Mouse (Mus musculus): Measurements from ENCODE around the gene Nck2. TPM values are rescaled to one million over a fixed set of nuclear protein-coding genes. Genes with fewer than 3 reads are reported as not detected.

Gene Nck2
- polyA plus RNA-seq, 1 experiment from 2014 or later = 17.1 TPM

DNA sequence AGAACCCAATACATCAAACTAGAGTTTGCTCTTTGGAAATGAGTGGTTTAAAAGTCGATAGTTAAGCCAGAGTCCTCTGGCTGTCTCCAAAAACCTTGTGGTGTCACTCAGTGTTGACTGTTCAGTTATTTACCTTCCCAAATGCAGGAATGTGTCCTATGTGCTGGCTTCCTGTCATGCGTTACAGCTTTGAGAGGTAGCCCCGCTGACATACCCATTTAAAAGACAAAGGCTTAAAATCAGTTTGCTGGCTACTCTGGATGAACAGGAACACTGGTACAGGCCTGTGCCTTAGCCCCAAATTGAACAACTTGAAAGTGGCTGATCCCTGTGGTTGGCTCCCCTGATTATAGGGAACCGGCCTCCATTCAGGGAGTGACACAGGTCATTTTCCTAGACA, 126.7 kb downstream of the Nck2 start:
- no peak overlapping the region for H3K9ac ChIP-seq (ENCODE audit: low read depth, low read length)
- ATAC-seq = no peak
- H3K9me3 ChIP-seq (ENCODE audit: control insufficient read depth) = no peaks in the 10 kb centered on the region
- H3K36me3 ChIP-seq (ENCODE audit: control insufficient read depth, insufficient read depth) = peaks cover 23% of the 10 kb centered on the region
- no peak for TF ChIP-seq CTCF (IDR thresholded peaks at IDR 0.05; ENCODE audit: low read depth)
- no peaks in the 10 kb centered on the region for H3K4me1 ChIP-seq (replicated peaks; ENCODE audit: control insufficient read depth, insufficient read depth, low read length)
- H3K4me2 ChIP-seq (replicated peaks; ENCODE audit: low read depth) = no peak overlapping the region
- no peak overlapping the region for H3K27ac ChIP-seq (ENCODE audit: low read depth, low read length)
- H3K4me3 ChIP-seq (ENCODE audit: low read depth, low read length) = no peak overlapping the region
- WGBS = 94% methylated on average over 4 of the region's 4 CpGs
- H3K27me3 ChIP-seq (replicated peaks; ENCODE audit: control insufficient read depth, insufficient read depth, low read length) = no peaks in the 10 kb centered on the region

DNA sequence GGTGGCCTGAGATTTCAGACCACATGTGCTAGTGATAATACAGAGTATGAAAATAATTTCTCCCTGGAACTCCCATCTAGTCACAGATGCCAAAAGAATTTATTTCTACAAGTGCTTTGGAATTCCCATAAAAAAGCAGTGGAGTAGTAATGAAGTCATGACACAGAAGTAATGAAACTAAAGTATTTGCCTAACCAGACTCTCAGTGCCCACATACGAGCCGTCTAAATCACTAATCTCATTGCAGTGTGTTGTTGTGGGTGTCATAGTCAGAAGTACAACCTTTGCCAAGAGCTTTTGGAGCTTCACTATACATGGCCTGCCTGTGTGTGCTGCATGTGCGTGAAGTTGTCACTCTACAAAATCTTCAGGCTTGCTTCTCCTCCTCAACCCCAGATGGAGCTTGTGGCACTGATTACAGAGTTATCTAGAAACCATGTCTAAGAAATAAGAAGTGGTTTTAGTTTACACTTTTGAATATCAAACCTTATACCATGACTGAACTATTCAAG, 130.5 kb downstream of the Nck2 start:
- Histone ChIP-seq H3K4me1 (replicated peaks; ENCODE audit: control insufficient read depth, insufficient read depth, low read length) (no peaks in the 10 kb centered on the region), H3K36me3 (ENCODE audit: control insufficient read depth, insufficient read depth) (peaks cover 11% of the 10 kb centered on the region; the same call in 1 of the 2 replicates), H3K4me2 (replicated peaks; ENCODE audit: low read depth) (no peak overlapping the region), H3K9ac (ENCODE audit: low read depth, low read length) (no peak overlapping the region), H3K9me3 (ENCODE audit: control insufficient read depth) (no peaks in the 10 kb centered on the region), H3K27ac (ENCODE audit: low read depth, low read length) (no peak overlapping the region), H3K27me3 (replicated peaks; ENCODE audit: control insufficient read depth, insufficient read depth, low read length) (no peaks in the 10 kb centered on the region), H3K4me3 (ENCODE audit: low read depth, low read length) (no peak overlapping the region)
- WGBS = 91% methylated on average over 3 of the region's 3 CpGs
- ATAC-seq = no peak
- no peak for TF ChIP-seq CTCF (IDR thresholded peaks at IDR 0.05; ENCODE audit: low read depth)

DNA sequence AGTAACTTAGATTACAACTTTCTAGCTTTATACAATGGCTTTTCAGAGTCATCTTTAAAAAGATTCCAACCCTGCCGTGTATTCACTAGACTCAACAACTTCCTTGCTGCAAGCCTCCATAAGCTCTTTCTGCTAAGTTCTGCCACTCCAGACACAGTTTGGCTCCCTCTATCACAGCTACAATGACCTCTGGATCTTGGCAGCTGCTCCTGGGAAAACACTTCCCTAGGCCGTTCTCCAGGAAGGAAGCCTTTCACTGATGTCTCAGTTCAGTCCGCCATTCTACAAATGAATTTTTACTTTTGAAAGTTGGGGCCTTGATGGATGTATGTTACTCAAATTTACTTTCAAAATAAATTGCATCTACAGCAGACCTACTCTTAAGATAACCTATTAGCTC, 133.0 kb downstream of the Nck2 start:
- no peak overlapping the region for H3K4me2 ChIP-seq (replicated peaks; ENCODE audit: low read depth)
- H3K9ac ChIP-seq (ENCODE audit: low read depth, low read length) = no peak overlapping the region
- no peak overlapping the region for H3K27ac ChIP-seq (ENCODE audit: low read depth, low read length)
- no peaks in the 10 kb centered on the region for H3K36me3 ChIP-seq (ENCODE audit: control insufficient read depth, insufficient read depth)
- no peak for ATAC-seq
- no peaks in the 10 kb centered on the region for H3K9me3 ChIP-seq (ENCODE audit: control insufficient read depth)
- H3K4me1 ChIP-seq (replicated peaks; ENCODE audit: control insufficient read depth, insufficient read depth, low read length) = no peaks in the 10 kb centered on the region
- H3K4me3 ChIP-seq (ENCODE audit: low read depth, low read length) = no peak overlapping the region
- no peaks in the 10 kb centered on the region for H3K27me3 ChIP-seq (replicated peaks; ENCODE audit: control insufficient read depth, insufficient read depth, low read length)
- TF ChIP-seq CTCF (IDR thresholded peaks at IDR 0.05; ENCODE audit: low read depth) = no peak
- 73% methylated on average over 3 of the region's 3 CpGs for WGBS

DNA sequence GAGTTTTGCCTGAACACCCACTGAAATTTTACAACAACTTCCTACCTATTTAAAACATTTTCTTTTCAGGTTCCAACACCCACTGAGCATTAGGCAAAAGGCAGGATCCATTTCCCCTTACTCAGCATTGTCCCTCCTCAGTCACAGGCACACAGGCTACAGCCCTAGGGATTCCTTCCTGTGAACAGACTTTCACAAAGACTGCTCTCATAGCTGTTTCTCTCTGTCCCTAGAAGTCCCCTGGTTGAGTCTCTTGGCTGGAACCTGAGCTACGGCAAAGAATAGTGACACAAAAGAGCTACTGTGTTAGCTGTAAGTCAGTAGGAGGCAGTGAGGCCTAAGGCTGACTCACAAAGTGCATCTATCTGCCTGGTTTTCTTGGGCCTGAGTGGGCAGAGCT, 139.2 kb downstream of the Nck2 start:
- H3K27ac ChIP-seq (ENCODE audit: low read depth, low read length) = no peak overlapping the region
- H3K4me1 ChIP-seq (replicated peaks; ENCODE audit: control insufficient read depth, insufficient read depth, low read length) = no peaks in the 10 kb centered on the region
- no peaks in the 10 kb centered on the region for H3K9me3 ChIP-seq (ENCODE audit: control insufficient read depth)
- ATAC-seq = no peak
- H3K36me3 ChIP-seq (ENCODE audit: control insufficient read depth, insufficient read depth) = no peaks in the 10 kb centered on the region
- 68% methylated on average over 1 of the region's 1 CpGs for WGBS
- H3K9ac ChIP-seq (ENCODE audit: low read depth, low read length) = no peak overlapping the region
- TF ChIP-seq CTCF (IDR thresholded peaks at IDR 0.05; ENCODE audit: low read depth) = no peak
- no peaks in the 10 kb centered on the region for H3K27me3 ChIP-seq (replicated peaks; ENCODE audit: control insufficient read depth, insufficient read depth, low read length)
- no peak overlapping the region for H3K4me3 ChIP-seq (ENCODE audit: low read depth, low read length)
- no peak overlapping the region for H3K4me2 ChIP-seq (replicated peaks; ENCODE audit: low read depth)

DNA sequence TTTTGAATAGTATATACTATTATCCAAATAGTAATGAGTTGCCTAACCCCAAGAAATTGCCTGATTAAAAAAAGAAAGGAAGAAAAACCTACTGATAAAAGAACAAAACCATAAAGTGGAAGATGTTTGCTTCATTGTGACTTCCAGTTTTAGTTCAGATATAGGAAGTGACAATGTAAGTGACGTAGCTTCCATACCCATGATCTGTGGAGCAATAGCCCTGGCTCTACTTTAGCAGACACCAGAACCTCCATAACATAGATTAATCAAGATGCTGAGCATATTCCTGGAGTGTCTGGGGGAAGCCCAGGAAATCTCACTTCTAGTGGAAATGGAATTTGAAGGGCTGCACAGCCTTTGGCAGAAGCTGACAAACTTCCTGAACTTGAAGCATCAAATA, 144.6 kb downstream of the Nck2 start:
- Histone ChIP-seq H3K4me3 (ENCODE audit: low read depth, low read length) (no peak overlapping the region), H3K4me1 (replicated peaks; ENCODE audit: control insufficient read depth, insufficient read depth, low read length) (no peaks in the 10 kb centered on the region), H3K4me2 (replicated peaks; ENCODE audit: low read depth) (no peak overlapping the region), H3K27ac (ENCODE audit: low read depth, low read length) (no peak overlapping the region), H3K36me3 (ENCODE audit: control insufficient read depth, insufficient read depth) (no peaks in the 10 kb centered on the region), H3K9me3 (ENCODE audit: control insufficient read depth) (no peaks in the 10 kb centered on the region), H3K9ac (ENCODE audit: low read depth, low read length) (no peak overlapping the region), H3K27me3 (replicated peaks; ENCODE audit: control insufficient read depth, insufficient read depth, low read length) (no peaks in the 10 kb centered on the region)
- no peak for ATAC-seq
- TF ChIP-seq CTCF (IDR thresholded peaks at IDR 0.05; ENCODE audit: low read depth) = no peak
- 83% methylated on average over 1 of the region's 1 CpGs for WGBS

DNA sequence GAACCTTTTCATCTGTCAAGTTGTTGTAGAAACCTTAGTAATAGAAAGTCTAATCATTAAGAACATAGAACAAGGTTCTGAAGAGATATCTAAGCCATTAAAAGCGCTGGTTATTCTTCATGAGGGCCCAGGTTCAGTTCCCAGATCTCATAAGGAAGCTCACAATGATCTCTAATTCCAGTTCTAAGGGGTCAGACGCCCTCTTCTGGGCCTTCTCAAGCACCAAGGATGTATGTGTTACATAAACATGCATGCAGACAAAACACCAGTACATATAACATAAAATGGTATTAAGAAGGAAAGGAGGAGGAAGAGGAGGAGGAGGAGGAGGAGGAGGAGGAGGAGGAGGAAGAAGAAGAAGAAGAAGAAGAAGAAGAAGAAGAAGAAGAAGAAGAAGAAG, 145.5 kb downstream of the Nck2 start:
- no peaks in the 10 kb centered on the region for H3K9me3 ChIP-seq (ENCODE audit: control insufficient read depth)
- no peak overlapping the region for H3K27ac ChIP-seq (ENCODE audit: low read depth, low read length)
- no peaks in the 10 kb centered on the region for H3K4me1 ChIP-seq (replicated peaks; ENCODE audit: control insufficient read depth, insufficient read depth, low read length)
- H3K27me3 ChIP-seq (replicated peaks; ENCODE audit: control insufficient read depth, insufficient read depth, low read length) = no peaks in the 10 kb centered on the region
- H3K4me3 ChIP-seq (ENCODE audit: low read depth, low read length) = no peak overlapping the region
- 0 out of 2 replicates have a peak, but pooled peaks have one; percentile 10 for TF ChIP-seq CTCF (IDR thresholded peaks at IDR 0.05; ENCODE audit: low read depth)
- H3K4me2 ChIP-seq (replicated peaks; ENCODE audit: low read depth) = no peak overlapping the region
- H3K9ac ChIP-seq (ENCODE audit: low read depth, low read length) = no peak overlapping the region
- no peak for ATAC-seq
- WGBS = 58% methylated on average over 2 of the region's 2 CpGs
- no peaks in the 10 kb centered on the region for H3K36me3 ChIP-seq (ENCODE audit: control insufficient read depth, insufficient read depth)

DNA sequence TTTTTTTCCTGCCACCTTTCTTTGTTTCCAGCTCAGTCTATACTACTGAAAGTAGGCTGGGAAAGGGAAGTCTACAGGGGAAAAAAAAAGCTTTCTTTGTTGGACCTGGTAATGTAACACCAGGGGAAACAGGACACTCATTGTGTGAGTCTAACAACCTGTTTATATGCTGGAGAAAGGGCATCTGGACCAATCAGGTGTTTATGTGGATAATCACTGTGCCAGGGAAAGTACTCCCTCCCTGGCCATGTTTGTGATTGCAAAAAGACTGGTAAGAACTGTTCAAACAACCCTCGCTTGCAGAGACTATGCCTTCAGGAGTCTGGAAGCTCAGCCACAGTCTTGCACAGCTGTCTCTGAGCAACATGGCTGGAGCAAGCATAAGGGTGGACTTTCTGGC, 146.3 kb downstream of the Nck2 start:
- Histone ChIP-seq H3K27ac (ENCODE audit: low read depth, low read length) (no peak overlapping the region), H3K36me3 (ENCODE audit: control insufficient read depth, insufficient read depth) (no peaks in the 10 kb centered on the region), H3K9ac (ENCODE audit: low read depth, low read length) (no peak overlapping the region), H3K4me2 (replicated peaks; ENCODE audit: low read depth) (no peak overlapping the region), H3K9me3 (ENCODE audit: control insufficient read depth) (no peaks in the 10 kb centered on the region), H3K27me3 (replicated peaks; ENCODE audit: control insufficient read depth, insufficient read depth, low read length) (no peaks in the 10 kb centered on the region), H3K4me3 (ENCODE audit: low read depth, low read length) (no peak overlapping the region), H3K4me1 (replicated peaks; ENCODE audit: control insufficient read depth, insufficient read depth, low read length) (no peaks in the 10 kb centered on the region)
- TF ChIP-seq CTCF (IDR thresholded peaks at IDR 0.05; ENCODE audit: low read depth) = 0 out of 2 replicates have a peak, but pooled peaks have one; percentile 14
- WGBS = 48% methylated on average over 1 of the region's 1 CpGs
- ATAC-seq = no peak

All from intestine, postnatal 0 days (tissue).